Mouse (Mus musculus): ENCODE measurements around the gene Adamts12.

The Adamts12 gene

GRCm38 (mm10) chr15:11064558-11065411 is at the start of gene Adamts12:
Gene Adamts12 (plus strand): TSS chr15:11064790.
- no peak for DNase-seq (ENCODE audit: low spot score in 2 of 2)

- DNase-seq (ENCODE audit: low spot score in 2 of 2): no peak
These were observed 49.7 kb upstream of the Adamts12 start for GRCm38 (mm10) chr15:11014931-11015330.

- DNase-seq (ENCODE audit: low spot score in 2 of 2): no peak
These were observed 37.6 kb upstream of the Adamts12 start for GRCm38 (mm10) chr15:11026801-11027561.

- DNase-seq (ENCODE audit: low spot score in 2 of 2): no peak
These were observed 34.4 kb upstream of the Adamts12 start for GRCm38 (mm10) chr15:11030188-11030587.

- no peak for DNase-seq (ENCODE audit: low spot score in 2 of 2)
These were observed 28.6 kb upstream of the Adamts12 start for GRCm38 (mm10) chr15:11035947-11036474.

GRCm38 (mm10) chr15:11036535-11037375 is 27.8 kb upstream of the Adamts12 start:
- DNase-seq (ENCODE audit: low spot score in 2 of 2): no peak

GRCm38 (mm10) chr15:11037376-11037695 is 27.3 kb upstream of the Adamts12 start:
- no peak for DNase-seq (ENCODE audit: low spot score in 2 of 2)

GRCm38 (mm10) chr15:11037711-11038110 is 26.9 kb upstream of the Adamts12 start, which contains the start of gene Rxfp3:
Gene Rxfp3 (minus strand): TSS chr15:11037991.
- no peak for DNase-seq (ENCODE audit: low spot score in 2 of 2)

GRCm38 (mm10) chr15:11038476-11038875 is 26.1 kb upstream of the Adamts12 start:
- DNase-seq (ENCODE audit: low spot score in 2 of 2): no peak

- DNase-seq (ENCODE audit: low spot score in 2 of 2): no peak
These were observed 24.5 kb upstream of the Adamts12 start for GRCm38 (mm10) chr15:11040067-11040466.

GRCm38 (mm10) chr15:11041229-11041628 is 23.4 kb upstream of the Adamts12 start:
- no peak for DNase-seq (ENCODE audit: low spot score in 2 of 2)

- DNase-seq (ENCODE audit: low spot score in 2 of 2): no peak
These were observed 21.8 kb upstream of the Adamts12 start for GRCm38 (mm10) chr15:11042828-11043227.

GRCm38 (mm10) chr15:11053678-11054439 is 10.7 kb upstream of the Adamts12 start:
- no peak for DNase-seq (ENCODE audit: low spot score in 2 of 2)

GRCm38 (mm10) chr15:11054440-11055080 is 10.0 kb upstream of the Adamts12 start:
- no peak for DNase-seq (ENCODE audit: low spot score in 2 of 2)

- DNase-seq (ENCODE audit: low spot score in 2 of 2): no peak
These were observed 1.7 kb upstream of the Adamts12 start for GRCm38 (mm10) chr15:11062903-11063302.

- DNase-seq (ENCODE audit: low spot score in 2 of 2): no peak
These were observed 431 bp upstream of the Adamts12 start for GRCm38 (mm10) chr15:11064160-11064557.

GRCm38 (mm10) chr15:11065528-11066171 is 1.1 kb downstream of the Adamts12 start:
- DNase-seq (ENCODE audit: low spot score in 2 of 2): no peak

GRCm38 (mm10) chr15:11066299-11066698 is 1.7 kb downstream of the Adamts12 start:
- no peak for DNase-seq (ENCODE audit: low spot score in 2 of 2)

- no peak for DNase-seq (ENCODE audit: low spot score in 2 of 2)
These were observed 3.3 kb downstream of the Adamts12 start for GRCm38 (mm10) chr15:11067891-11068290.

Data from right cerebral cortex, postnatal 36 days (tissue).